Mouse (Mus musculus): Measurements from ENCODE around the gene Slpi. TPM values are rescaled to one million over a fixed set of nuclear protein-coding genes. Genes with fewer than 3 reads are reported as not detected.

The Slpi gene
- polyA plus RNA-seq, 1 experiment from 2014 or later: 0.76 TPM

- Histone ChIP-seq H3K9me3 (ENCODE audit: control insufficient read depth, low read length) (no peaks in the 10 kb centered on the region), H3K27me3 (ENCODE audit: control insufficient read depth, insufficient read depth, low read length) (no peaks in the 10 kb centered on the region), H3K4me3 (ENCODE audit: low read depth, low read length) (no peak overlapping the region), H3K27ac (replicated peaks; ENCODE audit: low read depth, low read length) (no peak overlapping the region), H3K4me1 (ENCODE audit: control insufficient read depth, insufficient read depth, low read length) (0 out of 2 replicates have a peak, but pooled peaks cover 7% of the 10 kb centered on the region), H3K9ac (ENCODE audit: low read length) (no peak overlapping the region), H3K36me3 (ENCODE audit: control insufficient read depth, insufficient read depth, low read length) (no peaks in the 10 kb centered on the region), H3K4me2 (ENCODE audit: low read depth, severe bottlenecking) (no peak overlapping the region)
- WGBS: 88% methylated on average over 8 of the region's 8 CpGs
- no peak for DNase-seq (ENCODE audit: low spot score)
- no peak for ATAC-seq (ENCODE audit: insufficient number of reproducible peaks, low FRiP score, low TSS enrichment, low read depth)
Measured at GRCm38 (mm10) chr2:164424406-164424805, 35.5 kb upstream of the Slpi start.

- WGBS: 94% methylated on average over 11 of the region's 11 CpGs
- ATAC-seq (ENCODE audit: insufficient number of reproducible peaks, low FRiP score, low TSS enrichment, low read depth) (no peak), DNase-seq (ENCODE audit: low spot score) (no peak)
- Histone ChIP-seq H3K36me3 (ENCODE audit: control insufficient read depth, insufficient read depth, low read length) (no peaks in the 10 kb centered on the region), H3K27ac (replicated peaks; ENCODE audit: low read depth, low read length) (no peak overlapping the region), H3K9ac (ENCODE audit: low read length) (no peak overlapping the region), H3K4me3 (ENCODE audit: low read depth, low read length) (no peak overlapping the region), H3K4me2 (ENCODE audit: low read depth, severe bottlenecking) (no peak overlapping the region), H3K9me3 (ENCODE audit: control insufficient read depth, low read length) (no peaks in the 10 kb centered on the region), H3K4me1 (ENCODE audit: control insufficient read depth, insufficient read depth, low read length) (0 out of 2 replicates have a peak, but pooled peaks cover 7% of the 10 kb centered on the region), H3K27me3 (ENCODE audit: control insufficient read depth, insufficient read depth, low read length) (no peaks in the 10 kb centered on the region)
Measured at GRCm38 (mm10) chr2:164423464-164423863, 34.6 kb upstream of the Slpi start.

GRCm38 (mm10) chr2:164422675-164423393 lies 33.9 kb upstream of the Slpi start:
- Histone ChIP-seq H3K27me3 (ENCODE audit: control insufficient read depth, insufficient read depth, low read length) (no peaks in the 10 kb centered on the region), H3K27ac (replicated peaks; ENCODE audit: low read depth, low read length) (no peak overlapping the region)

GRCm38 (mm10) chr2:164421979-164422378 lies 33.1 kb upstream of the Slpi start:
- DNase-seq (ENCODE audit: low spot score): no peak
- H3K27me3 ChIP-seq (ENCODE audit: control insufficient read depth, insufficient read depth, low read length): no peaks in the 10 kb centered on the region
- no peaks in the 10 kb centered on the region for H3K36me3 ChIP-seq (ENCODE audit: control insufficient read depth, insufficient read depth, low read length)
- H3K4me1 ChIP-seq (ENCODE audit: control insufficient read depth, insufficient read depth, low read length): 0 out of 2 replicates have a peak, but pooled peaks cover 7% of the 10 kb centered on the region
- no peak overlapping the region for H3K27ac ChIP-seq (replicated peaks; ENCODE audit: low read depth, low read length)
- H3K4me3 ChIP-seq (ENCODE audit: low read depth, low read length): no peak overlapping the region
- 85% methylated on average over 8 of the region's 8 CpGs for WGBS
- no peak overlapping the region for H3K9ac ChIP-seq (ENCODE audit: low read length)
- no peak overlapping the region for H3K4me2 ChIP-seq (ENCODE audit: low read depth, severe bottlenecking)
- H3K9me3 ChIP-seq (ENCODE audit: control insufficient read depth, low read length): no peaks in the 10 kb centered on the region
- no peak for ATAC-seq (ENCODE audit: insufficient number of reproducible peaks, low FRiP score, low TSS enrichment, low read depth)

More at GRCm38 (mm10) chr2:164422675-164423393, 33.9 kb upstream of the Slpi start:
- WGBS: 87% methylated on average over 15 of the region's 15 CpGs
- H3K9me3 ChIP-seq (ENCODE audit: control insufficient read depth, low read length): no peaks in the 10 kb centered on the region
- ATAC-seq (ENCODE audit: insufficient number of reproducible peaks, low FRiP score, low TSS enrichment, low read depth) (no peak), DNase-seq (ENCODE audit: low spot score) (no peak)
- no peak overlapping the region for H3K9ac ChIP-seq (ENCODE audit: low read length)
- 0 out of 2 replicates have a peak, but pooled peaks cover 7% of the 10 kb centered on the region for H3K4me1 ChIP-seq (ENCODE audit: control insufficient read depth, insufficient read depth, low read length)
- H3K4me2 ChIP-seq (ENCODE audit: low read depth, severe bottlenecking): no peak overlapping the region
- H3K36me3 ChIP-seq (ENCODE audit: control insufficient read depth, insufficient read depth, low read length): no peaks in the 10 kb centered on the region
- H3K4me3 ChIP-seq (ENCODE audit: low read depth, low read length): no peak overlapping the region

GRCm38 (mm10) chr2:164421306-164421705 lies 32.4 kb upstream of the Slpi start:
- H3K9ac ChIP-seq (ENCODE audit: low read length): no peak overlapping the region
- H3K4me1 ChIP-seq (ENCODE audit: control insufficient read depth, insufficient read depth, low read length): 0 out of 2 replicates have a peak, but pooled peaks cover 7% of the 10 kb centered on the region
- no peak overlapping the region for H3K27ac ChIP-seq (replicated peaks; ENCODE audit: low read depth, low read length)
- WGBS: 94% methylated on average over 7 of the region's 7 CpGs
- H3K4me2 ChIP-seq (ENCODE audit: low read depth, severe bottlenecking): no peak overlapping the region
- ATAC-seq (ENCODE audit: insufficient number of reproducible peaks, low FRiP score, low TSS enrichment, low read depth): no peak
- H3K36me3 ChIP-seq (ENCODE audit: control insufficient read depth, insufficient read depth, low read length): no peaks in the 10 kb centered on the region
- H3K9me3 ChIP-seq (ENCODE audit: control insufficient read depth, low read length): no peaks in the 10 kb centered on the region
- no peaks in the 10 kb centered on the region for H3K27me3 ChIP-seq (ENCODE audit: control insufficient read depth, insufficient read depth, low read length)
- DNase-seq (ENCODE audit: low spot score): no peak
- no peak overlapping the region for H3K4me3 ChIP-seq (ENCODE audit: low read depth, low read length)

GRCm38 (mm10) chr2:164419489-164419888 lies 30.6 kb upstream of the Slpi start:
- no peaks in the 10 kb centered on the region for H3K9me3 ChIP-seq (ENCODE audit: control insufficient read depth, low read length)
- no peak overlapping the region for H3K27ac ChIP-seq (replicated peaks; ENCODE audit: low read depth, low read length)
- no peaks in the 10 kb centered on the region for H3K36me3 ChIP-seq (ENCODE audit: control insufficient read depth, insufficient read depth, low read length)
- peak; percentile 60; the same call in 1 of the 2 replicates for ATAC-seq (ENCODE audit: insufficient number of reproducible peaks, low FRiP score, low TSS enrichment, low read depth)
- no peak overlapping the region for H3K9ac ChIP-seq (ENCODE audit: low read length)
- H3K4me3 ChIP-seq (ENCODE audit: low read depth, low read length): no peak overlapping the region
- H3K27me3 ChIP-seq (ENCODE audit: control insufficient read depth, insufficient read depth, low read length): 0 out of 2 replicates have a peak, but pooled peaks cover 4% of the 10 kb centered on the region
- 0 out of 2 replicates have a peak, but pooled peaks cover 5% of the 10 kb centered on the region for H3K4me1 ChIP-seq (ENCODE audit: control insufficient read depth, insufficient read depth, low read length)
- no peak for DNase-seq (ENCODE audit: low spot score)
- WGBS: 3% methylated on average over 3 of the region's 3 CpGs
- no peak overlapping the region for H3K4me2 ChIP-seq (ENCODE audit: low read depth, severe bottlenecking)

GRCm38 (mm10) chr2:164418308-164418875 lies 29.5 kb upstream of the Slpi start:
- 0 out of 2 replicates have a peak, but pooled peaks cover 5% of the 10 kb centered on the region for H3K4me1 ChIP-seq (ENCODE audit: control insufficient read depth, insufficient read depth, low read length)
- no peaks in the 10 kb centered on the region for H3K36me3 ChIP-seq (ENCODE audit: control insufficient read depth, insufficient read depth, low read length)
- DNase-seq (ENCODE audit: low spot score) (no peak), ATAC-seq (ENCODE audit: insufficient number of reproducible peaks, low FRiP score, low TSS enrichment, low read depth) (no peak)
- H3K27ac ChIP-seq (replicated peaks; ENCODE audit: low read depth, low read length): no peak overlapping the region
- no peaks in the 10 kb centered on the region for H3K9me3 ChIP-seq (ENCODE audit: control insufficient read depth, low read length)
- no peak overlapping the region for H3K4me2 ChIP-seq (ENCODE audit: low read depth, severe bottlenecking)
- H3K9ac ChIP-seq (ENCODE audit: low read length): no peak overlapping the region
- H3K27me3 ChIP-seq (ENCODE audit: control insufficient read depth, insufficient read depth, low read length): 0 out of 2 replicates have a peak, but pooled peaks cover 9% of the 10 kb centered on the region
- 22% methylated on average over 3 of the region's 3 CpGs for WGBS
- no peak overlapping the region for H3K4me3 ChIP-seq (ENCODE audit: low read depth, low read length)

- DNase-seq (ENCODE audit: low spot score): peak; percentile 69
- 0 out of 2 replicates have a peak, but pooled peaks cover 9% of the 10 kb centered on the region for H3K27me3 ChIP-seq (ENCODE audit: control insufficient read depth, insufficient read depth, low read length)
- H3K9me3 ChIP-seq (ENCODE audit: control insufficient read depth, low read length): no peaks in the 10 kb centered on the region
- H3K4me2 ChIP-seq (ENCODE audit: low read depth, severe bottlenecking): no peak overlapping the region
- H3K4me1 ChIP-seq (ENCODE audit: control insufficient read depth, insufficient read depth, low read length): 0 out of 2 replicates have a peak, but pooled peaks cover 5% of the 10 kb centered on the region
- WGBS: 1% methylated on average over 2 of the region's 2 CpGs
- no peak overlapping the region for H3K4me3 ChIP-seq (ENCODE audit: low read depth, low read length)
- H3K36me3 ChIP-seq (ENCODE audit: control insufficient read depth, insufficient read depth, low read length): no peaks in the 10 kb centered on the region
- H3K9ac ChIP-seq (ENCODE audit: low read length): no peak overlapping the region
- ATAC-seq (ENCODE audit: insufficient number of reproducible peaks, low FRiP score, low TSS enrichment, low read depth): no peak
- no peak overlapping the region for H3K27ac ChIP-seq (replicated peaks; ENCODE audit: low read depth, low read length)
Measured at GRCm38 (mm10) chr2:164417198-164417597, 28.3 kb upstream of the Slpi start.

Data from limb, embryonic 11.5 days (tissue).